Mouse (Mus musculus) heart, postnatal 0 days (tissue): ENCODE measurements around the gene 4430402I18Rik. TPM values are rescaled to one million over a fixed set of nuclear protein-coding genes. Genes with fewer than 3 reads are reported as not detected.

Experiments used
- ATAC-seq: fragments of 200-750 bp; cut with Nextera tagmentation; 2 replicates; pipeline ENCODE4 v1.8.0; 2017; ENCODE audit warnings: low read depth, moderate number of reproducible peaks, moderate library complexity; ENCODE audit not compliant: insufficient read depth
- DNase-seq: peaks from one replicate; pipeline ENCODE4 v3.0.0-alpha.2; 2016; ENCODE audit warnings: low spot score
- H3K27ac ChIP-seq: fragments of 300-500 bp; sonication (generic); 2 replicates; pipeline ENCODE4 v1.5.1; 2014; ENCODE audit warnings: low read depth, mild to moderate bottlenecking
- H3K27me3 ChIP-seq: fragments of 300-500 bp; sonication (generic); 2 replicates; pipeline ENCODE4 v1.6.1; 2014; ENCODE audit warnings: low read length, mixed read lengths; ENCODE audit not compliant: control insufficient read depth, insufficient read depth
- H3K36me3 ChIP-seq: fragments of 300-500 bp; sonication (generic); replicated peaks from 2 replicates; pipeline ENCODE4 v1.6.1; 2014; ENCODE audit warnings: low read length, mixed read lengths; ENCODE audit not compliant: control insufficient read depth, insufficient read depth
- H3K4me1 ChIP-seq: fragments of 300-500 bp; sonication (generic); 2 replicates; pipeline ENCODE4 v1.6.1; 2014; ENCODE audit warnings: antibody characterized with exemption; ENCODE audit not compliant: control insufficient read depth, insufficient read depth
- H3K4me2 ChIP-seq: fragments of 300-500 bp; sonication (generic); 2 replicates; pipeline ENCODE4 v1.6.1; 2014; ENCODE audit warnings: low read depth, mild to moderate bottlenecking, low read length, moderate library complexity
- H3K4me3 ChIP-seq: fragments of 300-500 bp; sonication (generic); 2 replicates; pipeline ENCODE4 v1.5.1; 2014; ENCODE audit warnings: low read depth, low read length
- H3K9ac ChIP-seq: fragments of 300-500 bp; sonication (generic); replicated peaks from 2 replicates; pipeline ENCODE4 v1.6.1; 2014; ENCODE audit warnings: low read depth, low read length, mixed read lengths
- H3K9me3 ChIP-seq: fragments of 300-500 bp; sonication (generic); replicated peaks from 2 replicates; pipeline ENCODE4 v1.6.1; 2016; ENCODE audit warnings: low read length; ENCODE audit not compliant: control insufficient read depth
- CTCF ChIP-seq: IDR thresholded peaks from 2 replicates; pipeline ENCODE4 v1.5.1; 2016; ENCODE audit warnings: antibody characterized with exemption, control low read depth, low read depth
- EP300 ChIP-seq: IDR thresholded peaks from 2 replicates; pipeline ENCODE4 v1.6.1; 2016; ENCODE audit warnings: antibody characterized with exemption, low read depth
- WGBS: fragments of 180-500 bp; shearing (Covaris S2); extraction: QIAGEN DNeasy Blood & Tissue Kit; methylation state at CpG from one replicate; pipeline ENCODE4 v1.1.7; 2014; 5-methylcytosine and 5-hydroxymethylcytosine counted together
- polyA plus RNA-seq: library from polyadenylated mRNA; unstranded; fragments of >200 nt; fragmentation: Nextera tagmentation; extraction: Ambion mirVana; gene quantifications from 2 replicates; pipeline ENCODE4 v1.2.1, GENCODE M21; 2015
- total RNA-seq: library from RNA; depleted of rRNA; stranded (reverse); fragments of >200 nt; gene quantifications from 2 replicates; pipeline ENCODE4 v1.2.3, GENCODE M21; 2014; ENCODE audit warnings: low replicate concordance; rRNA removed

Gene 4430402I18Rik
- total and polyA plus RNA-seq, 2 experiments from 2014 or later, result 3.1 to 28.4 TPM

GRCm38 (mm10) chr19:28863626-28864025, 104.0 kb downstream of the 4430402I18Rik start:
- ATAC-seq, result no peak
- no peak overlapping the region for H3K4me3 ChIP-seq
- no peak for DNase-seq

GRCm38 (mm10) chr19:28860246-28860645, 107.4 kb downstream of the 4430402I18Rik start:
- Histone ChIP-seq H3K4me3 (no peak overlapping the region), H3K9me3 (no peaks in the 10 kb centered on the region), H3K4me1 (no peaks in the 10 kb centered on the region), H3K4me2 (no peak overlapping the region), H3K36me3 (no peaks in the 10 kb centered on the region), H3K9ac (no peak overlapping the region), H3K27me3 (no peaks in the 10 kb centered on the region), H3K27ac (no peak overlapping the region)
- 84% methylated on average over 2 of the region's 2 CpGs for WGBS
- DNase-seq, result no peak
- TF ChIP-seq CTCF, result no peak
- TF ChIP-seq EP300, result no peak
- ATAC-seq, result no peak

More at GRCm38 (mm10) chr19:28863626-28864025, 104.0 kb downstream of the 4430402I18Rik start:
- H3K9ac ChIP-seq, result no peak overlapping the region
- H3K36me3 ChIP-seq, result no peaks in the 10 kb centered on the region
- WGBS, result 92% methylated on average over 10 of the region's 10 CpGs
- no peaks in the 10 kb centered on the region for H3K27me3 ChIP-seq
- H3K27ac ChIP-seq, result no peak overlapping the region
- no peak overlapping the region for H3K4me2 ChIP-seq
- H3K9me3 ChIP-seq, result no peaks in the 10 kb centered on the region
- no peaks in the 10 kb centered on the region for H3K4me1 ChIP-seq
- no peak for TF ChIP-seq EP300
- no peak for TF ChIP-seq CTCF

- Histone ChIP-seq H3K27me3 (no peaks in the 10 kb centered on the region), H3K9me3 (no peaks in the 10 kb centered on the region), H3K4me3 (no peak overlapping the region), H3K9ac (no peak overlapping the region), H3K4me2 (no peak overlapping the region), H3K36me3 (no peaks in the 10 kb centered on the region), H3K4me1 (no peaks in the 10 kb centered on the region), H3K27ac (no peak overlapping the region)
- WGBS, result 59% methylated on average over 1 of the region's 1 CpGs
- DNase-seq, result no peak
- TF ChIP-seq CTCF (no peak), EP300 (no peak)
- no peak for ATAC-seq
These were observed 112.8 kb downstream of the 4430402I18Rik start for GRCm38 (mm10) chr19:28854831-28855230.

GRCm38 (mm10) chr19:28852001-28852400, 115.6 kb downstream of the 4430402I18Rik start:
- DNase-seq (no peak), ATAC-seq (no peak)
- Histone ChIP-seq H3K4me2 (no peak overlapping the region), H3K27ac (no peak overlapping the region), H3K36me3 (no peaks in the 10 kb centered on the region), H3K4me1 (no peaks in the 10 kb centered on the region), H3K9me3 (no peaks in the 10 kb centered on the region), H3K9ac (no peak overlapping the region), H3K27me3 (no peaks in the 10 kb centered on the region), H3K4me3 (no peak overlapping the region)
- no peak for TF ChIP-seq CTCF
- TF ChIP-seq EP300, result no peak
- WGBS, result 79% methylated on average over 3 of the region's 3 CpGs

GRCm38 (mm10) chr19:28850510-28850909, 117.1 kb downstream of the 4430402I18Rik start:
- Histone ChIP-seq H3K27ac (no peak overlapping the region), H3K27me3 (no peaks in the 10 kb centered on the region), H3K4me1 (no peaks in the 10 kb centered on the region), H3K4me2 (no peak overlapping the region), H3K36me3 (no peaks in the 10 kb centered on the region), H3K9ac (no peak overlapping the region), H3K4me3 (no peak overlapping the region), H3K9me3 (no peaks in the 10 kb centered on the region)
- TF ChIP-seq CTCF (no peak), EP300 (no peak)
- DNase-seq (no peak), ATAC-seq (no peak)
- 80% methylated on average over 3 of the region's 3 CpGs for WGBS

GRCm38 (mm10) chr19:28844946-28845710, 122.5 kb downstream of the 4430402I18Rik start:
- H3K36me3 ChIP-seq, result no peaks in the 10 kb centered on the region
- 45% methylated on average over 8 of the region's 8 CpGs for WGBS
- no peaks in the 10 kb centered on the region for H3K27me3 ChIP-seq
- H3K27ac ChIP-seq, result no peak overlapping the region
- DNase-seq, result peak; percentile 33
- TF ChIP-seq CTCF (no peak), EP300 (no peak)
- no peak overlapping the region for H3K4me3 ChIP-seq
- H3K4me1 ChIP-seq, result peaks cover 12% of the 10 kb centered on the region
- no peak overlapping the region for H3K4me2 ChIP-seq
- no peak overlapping the region for H3K9ac ChIP-seq
- ATAC-seq, result no peak
- no peaks in the 10 kb centered on the region for H3K9me3 ChIP-seq

Other genes with a start within 250 kb of the 4430402I18Rik start
- gene Slc1a1, start 132.8 kb downstream of the 4430402I18Rik start, total RNA-seq, result 9.7 and 14.1 TPM in 2 replicates
- 2.3 and 3.7 TPM in 2 replicates for gene Slc1a1, start 132.8 kb downstream of the 4430402I18Rik start, polyA plus RNA-seq
- 8.8 and 13.0 TPM in 2 replicates for gene Plpp6, start 3.8 kb downstream of the 4430402I18Rik start, total RNA-seq
- 4.4 and 5.5 TPM in 2 replicates for gene Plpp6, start 3.8 kb downstream of the 4430402I18Rik start, polyA plus RNA-seq
- 90.6 and 98.7 TPM in 2 replicates for gene Cdc37l1, start 22.6 kb upstream of the 4430402I18Rik start, total RNA-seq
- gene Cdc37l1, start 22.6 kb upstream of the 4430402I18Rik start, polyA plus RNA-seq, result 44.0 and 50.3 TPM in 2 replicates
- 74.3 and 97.5 TPM in 2 replicates for gene Ak3, start 80.2 kb upstream of the 4430402I18Rik start, total RNA-seq
- gene Ak3, start 80.2 kb upstream of the 4430402I18Rik start, polyA plus RNA-seq, result 87.4 and 88.3 TPM in 2 replicates
- 2.3 and 9.0 TPM in 2 replicates for gene Rcl1, start 133.6 kb upstream of the 4430402I18Rik start, total RNA-seq
- gene Rcl1, start 133.6 kb upstream of the 4430402I18Rik start, polyA plus RNA-seq, result 9.6 and 9.9 TPM in 2 replicates